10 mouse cellular contexts compared by ENCODE assay signal in the genomic region with DNA sequence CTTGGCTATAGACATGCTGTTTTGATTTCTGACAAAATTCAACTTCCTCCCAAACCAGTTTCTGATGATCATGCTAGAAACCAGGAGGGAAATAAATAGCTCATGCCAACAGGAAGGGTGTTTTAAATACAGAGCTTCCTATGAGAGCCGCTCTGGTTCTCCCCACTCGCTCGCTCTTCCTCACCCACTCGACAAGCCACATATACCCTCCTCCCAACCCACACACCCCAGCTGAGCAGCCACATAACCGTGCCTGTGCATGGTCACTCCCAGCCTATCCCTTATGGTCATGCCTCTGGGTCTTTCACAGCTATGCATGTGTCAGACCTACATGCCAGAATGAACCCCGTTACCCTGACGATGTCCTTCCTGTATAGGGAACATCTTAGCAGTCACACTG. TPM values are rescaled to one million over a fixed set of nuclear protein-coding genes. Genes with fewer than 3 reads are reported as not detected.
A peak's percentile ranks its signal among the peaks of the same experiment; 100 is the strongest.
DNase-seq lines count a peak whose midpoint lies in the region; ATAC-seq and TF ChIP-seq lines count a peak whose summit lies in the region.
"Had no signal": no experiment of that assay in that cellular context is flagged by ENCODE, and none has a peak within 500 bp of the region (broad histone marks: within the 10 kb centered on the region; RNA-seq: fewer than 3 reads in every experiment).

No protein-coding gene starts in this region.

- peak overlapping the region; percentile 59; the same call in 1 of the 2 replicates for H3K27ac ChIP-seq in layer of hippocampus, adult 2 months
- H3K27ac ChIP-seq in hindbrain, postnatal 0 days, result no peak overlapping the region
- H3K27ac ChIP-seq: limb, embryonic 13.5 days; neural tube, embryonic 12.5 days had no signal

- H3K4me1 ChIP-seq in hindbrain, postnatal 0 days (ENCODE audit: insufficient read depth, low read length), result no peaks in the 10 kb centered on the region
- H3K4me1 ChIP-seq: limb, embryonic 13.5 days; neural tube, embryonic 12.5 days had no signal

- DNase-seq in adrenal gland, adult (ENCODE audit: inconsistent age in 2 of 2, low spot score in 1 of 2), result peak; percentile 40 to 74
- no peak for DNase-seq in adrenal gland, adult 8-10 months
- no peak for DNase-seq in layer of hippocampus, adult 2 months (ENCODE audit: low spot score in 2 of 2)
- DNase-seq in layer of hippocampus, adult 9-11 months, result no peak
- no peak for DNase-seq in hindbrain, postnatal 0 days (ENCODE audit: low spot score)
- DNase-seq in spleen, postnatal 36 days (ENCODE audit: low spot score in 2 of 2), result no peak

- no peak overlapping the region for H3K9ac ChIP-seq in hindbrain, postnatal 0 days (replicated peaks; ENCODE audit: low read length)
- H3K9ac ChIP-seq: limb, embryonic 13.5 days; neural tube, embryonic 12.5 days had no signal

- H3K9me3 ChIP-seq in hindbrain, postnatal 0 days (ENCODE audit: low read length), result no peaks in the 10 kb centered on the region
- H3K9me3 ChIP-seq: limb, embryonic 13.5 days; neural tube, embryonic 12.5 days had no signal

- 79% methylated on average over 7 of the region's 7 CpGs for WGBS in hindbrain, postnatal 0 days

- TF ChIP-seq CTCF in layer of hippocampus, adult 2 months (conservative IDR thresholded peaks at IDR 0.05), result no peak
- no peak for TF ChIP-seq CTCF in hindbrain, postnatal 0 days (IDR thresholded peaks at IDR 0.05; ENCODE audit: low read depth)

- no peak overlapping the region for H3K4me3 ChIP-seq in layer of hippocampus, adult 2 months
- no peak overlapping the region for H3K4me3 ChIP-seq in hindbrain, postnatal 0 days (ENCODE audit: low read length)
- H3K4me3 ChIP-seq: limb, embryonic 13.5 days; neural tube, embryonic 12.5 days had no signal

- peak; percentile 77 for ATAC-seq in granulocyte monocyte progenitor cell, adult 5-6 weeks (replicated peaks; ENCODE audit: poor library complexity, severe bottlenecking)
- ATAC-seq in monocyte, adult 5-6 weeks (replicated peaks; ENCODE audit: insufficient number of reproducible peaks, low FRiP score, low TSS enrichment, poor library complexity, severe bottlenecking), result peak; percentile 33; the same call in 1 of the 2 replicates
- no peak for ATAC-seq in hindbrain, postnatal 0 days

- H3K27me3 ChIP-seq in hindbrain, postnatal 0 days (ENCODE audit: insufficient read depth, low read length), result no peaks in the 10 kb centered on the region
- H3K27me3 ChIP-seq: limb, embryonic 13.5 days; neural tube, embryonic 12.5 days had no signal

- H3K36me3 ChIP-seq in hindbrain, postnatal 0 days (ENCODE audit: insufficient read depth, low read length), result peaks cover 29% of the 10 kb centered on the region

- H3K4me2 ChIP-seq in hindbrain, postnatal 0 days (ENCODE audit: low read depth, low read length), result no peak overlapping the region
- H3K4me2 ChIP-seq: limb, embryonic 13.5 days; neural tube, embryonic 12.5 days had no signal

RNA-seq across cellular contexts. Expression of a gene that starts 7.0 kb away (rescaled TPM):
- 100 to 1,000 TPM; 235 to 259 (median 252) TPM for total RNA-seq in adrenal gland, adult 8-10 months (2022)
- 100 to 1,000 TPM; 112 to 113 TPM for total RNA-seq in layer of hippocampus, adult 2 months (2021)
- total RNA-seq in granulocyte monocyte progenitor cell, adult 5-6 weeks (2014; fragmentation: Nextera tagmentation), result 252 and 291 TPM in 2 replicates
- 155 and 168 TPM in 2 replicates for total RNA-seq in granulocyte monocyte progenitor cell, adult 5-6 weeks (2017)
- total RNA-seq in monocyte, adult 5-6 weeks (2017), result 302 to 403 TPM (median 317 TPM) in 3 replicates
- total RNA-seq in hindbrain, postnatal 0 days (2014; rRNA removed), result 108 and 141 TPM in 2 replicates
- 156 and 164 TPM in 2 replicates for polyA plus RNA-seq in hindbrain, postnatal 0 days (2015; fragmentation: Nextera tagmentation; extraction: Ambion mirVana)

RNA-seq across cellular contexts. Expression of a gene that starts 14.6 kb away (rescaled TPM):
- total RNA-seq in adrenal gland, adult 8-10 months (2022), result 10 to 100 TPM; 42.7 to 64.0 (median 55.6) TPM
- 1 to 10 TPM; 1.1 to 1.7 TPM for total RNA-seq in layer of hippocampus, adult 2 months (2021)
- 5.4 and 6.1 TPM in 2 replicates for total RNA-seq in granulocyte monocyte progenitor cell, adult 5-6 weeks (2014; fragmentation: Nextera tagmentation)
- not detected in 2 replicates for total RNA-seq in granulocyte monocyte progenitor cell, adult 5-6 weeks (2017)
- total RNA-seq in monocyte, adult 5-6 weeks (2017), result 9.8 to 17.2 TPM (median 15.0 TPM) in 3 replicates
- total RNA-seq in hindbrain, postnatal 0 days (2014; rRNA removed), result 2.7 and 5.8 TPM in 2 replicates
- polyA plus RNA-seq in hindbrain, postnatal 0 days (2015; fragmentation: Nextera tagmentation; extraction: Ambion mirVana), result 3.3 and 4.3 TPM in 2 replicates

RNA-seq across cellular contexts. Expression of a gene that starts 22.4 kb away (rescaled TPM):
- 10 to 100 TPM; 17.1 to 33.5 (median 23.8) TPM for total RNA-seq in adrenal gland, adult 8-10 months (2022)
- 100 to 1,000 TPM; 106 to 107 TPM for total RNA-seq in layer of hippocampus, adult 2 months (2021)
- total RNA-seq in granulocyte monocyte progenitor cell, adult 5-6 weeks (2014; fragmentation: Nextera tagmentation), result not detected in 2 replicates
- total RNA-seq in granulocyte monocyte progenitor cell, adult 5-6 weeks (2017), result 0.46 TPM in 1 of 2 replicates, not detected in the other
- total RNA-seq in monocyte, adult 5-6 weeks (2017), result 5.8 to 17.7 TPM (median 16.6 TPM) in 3 replicates
- total RNA-seq in hindbrain, postnatal 0 days (2014; rRNA removed), result 84.1 and 85.2 TPM in 2 replicates
- 23.8 and 24.9 TPM in 2 replicates for polyA plus RNA-seq in hindbrain, postnatal 0 days (2015; fragmentation: Nextera tagmentation; extraction: Ambion mirVana)

RNA-seq across cellular contexts. Expression of a gene that starts 47.2 kb away (rescaled TPM):
- total RNA-seq in adrenal gland, adult 8-10 months (2022), result 1 to 10 TPM; 2.5 to 7.0 (median 3.8) TPM
- total RNA-seq in layer of hippocampus, adult 2 months (2021), result 1 to 10 TPM; 5.3 to 5.6 TPM
- 114 TPM in 2 replicates for total RNA-seq in granulocyte monocyte progenitor cell, adult 5-6 weeks (2014; fragmentation: Nextera tagmentation)
- 98.3 and 98.8 TPM in 2 replicates for total RNA-seq in granulocyte monocyte progenitor cell, adult 5-6 weeks (2017)
- 579 to 859 TPM (median 610 TPM) in 3 replicates for total RNA-seq in monocyte, adult 5-6 weeks (2017)
- 0.61 and 0.63 TPM in 2 replicates for total RNA-seq in hindbrain, postnatal 0 days (2014; rRNA removed)
- polyA plus RNA-seq in hindbrain, postnatal 0 days (2015; fragmentation: Nextera tagmentation; extraction: Ambion mirVana), result 1.1 and 1.4 TPM in 2 replicates

Comparison
In these comparisons a context has a peak if more than half of its experiments do, and no peak if none do; other contexts are left out.
1. DNase-seq: peak in adrenal gland, adult (2 of 2); none in adrenal gland, adult 8-10 months (single experiment), layer of hippocampus, adult 2 months (0 of 2), layer of hippocampus, adult 9-11 months (single experiment), hindbrain, postnatal 0 days (single experiment) and spleen, postnatal 36 days (0 of 2).